Mouse (Mus musculus) hindbrain, embryonic 16.5 days (tissue): ENCODE results near the gene Dtnb. TPM values are rescaled to one million over a fixed set of nuclear protein-coding genes. Genes with fewer than 3 reads are reported as not detected.
A peak's percentile ranks its signal among the peaks of the same experiment; 100 is the strongest.

ENCODE experiments used
- ATAC-seq: fragments of 200-750 bp; cut with Nextera tagmentation; 2 replicates; pipeline ENCODE4 v1.8.0; 2017; ENCODE audit warnings: moderate TSS enrichment, moderate library complexity
- H3K27ac ChIP-seq: fragments of 300-500 bp; sonication (generic); 2 replicates; pipeline ENCODE4 v1.5.1; 2014; ENCODE audit warnings: low read depth, mild to moderate bottlenecking, control low read depth, low read length, moderate library complexity
- H3K27me3 ChIP-seq: fragments of 300-500 bp; sonication (generic); replicated peaks from 2 replicates; pipeline ENCODE4 v1.6.1; 2014; ENCODE audit warnings: low read length; ENCODE audit not compliant: control insufficient read depth, insufficient read depth
- H3K36me3 ChIP-seq: fragments of 300-500 bp; sonication (generic); 2 replicates; pipeline ENCODE4 v1.6.1; 2014; ENCODE audit warnings: mild to moderate bottlenecking, low read length, moderate library complexity, mixed read lengths; ENCODE audit not compliant: control insufficient read depth, insufficient read depth
- H3K4me1 ChIP-seq: fragments of 300-500 bp; sonication (generic); 2 replicates; pipeline ENCODE4 v1.6.1; 2014; ENCODE audit warnings: low read depth, low read length; ENCODE audit not compliant: control insufficient read depth, insufficient read depth
- H3K4me2 ChIP-seq: fragments of 300-500 bp; sonication (generic); 2 replicates; pipeline ENCODE4 v1.6.1; 2014; ENCODE audit warnings: mild to moderate bottlenecking, low read length, control low read depth, moderate library complexity
- H3K4me3 ChIP-seq: fragments of 300-500 bp; sonication (generic); 2 replicates; pipeline ENCODE4 v1.5.1; 2014; ENCODE audit warnings: mild to moderate bottlenecking, low read length, control low read depth, moderate library complexity
- H3K9ac ChIP-seq: fragments of 300-500 bp; sonication (generic); 2 replicates; pipeline ENCODE4 v1.6.1; 2014; ENCODE audit warnings: low read depth, mild to moderate bottlenecking, control low read depth, low read length, moderate library complexity
- H3K9me3 ChIP-seq: fragments of 300-500 bp; sonication (generic); 2 replicates; pipeline ENCODE4 v1.6.1; 2014; ENCODE audit warnings: mild to moderate bottlenecking, low read length, moderate library complexity; ENCODE audit not compliant: control insufficient read depth
- WGBS: fragments of 180-500 bp; shearing (Covaris S2); extraction: QIAGEN DNeasy Blood & Tissue Kit; methylation state at CpG from one replicate; pipeline ENCODE4 v1.1.7; 2014; 5-methylcytosine and 5-hydroxymethylcytosine counted together
- polyA plus RNA-seq: library from polyadenylated mRNA; unstranded; fragments of >200 nt; fragmentation: Nextera tagmentation; extraction: Ambion mirVana; gene quantifications from 2 replicates; pipeline ENCODE4 v1.2.1, GENCODE M21; 2015

The Dtnb gene
- polyA plus RNA-seq, 1 experiment from 2014 or later = 50.6 TPM

DNA sequence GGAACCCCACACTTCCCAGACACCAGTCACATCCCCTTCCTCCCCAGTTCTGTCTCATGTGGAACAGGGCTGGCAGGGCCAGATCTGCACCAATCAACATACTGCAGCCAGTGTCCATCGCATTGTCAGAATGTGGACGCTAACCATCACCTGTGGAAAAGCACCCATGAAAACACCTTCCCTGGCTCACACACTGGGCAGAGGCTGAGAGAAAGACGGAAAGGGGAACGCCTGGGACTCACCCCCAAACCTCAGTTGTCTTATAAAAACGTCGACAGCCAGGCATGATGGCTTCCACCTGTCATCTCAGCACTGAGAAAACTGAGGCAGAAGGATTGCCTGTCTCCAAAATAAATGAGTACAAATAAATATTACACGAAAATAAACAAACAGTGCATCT is 219.1 kb downstream of the Dtnb start:
- 0 out of 2 replicates have a peak overlapping the region, but pooled peaks have one; percentile 19 for H3K27ac ChIP-seq
- no peaks in the 10 kb centered on the region for H3K9me3 ChIP-seq
- H3K27me3 ChIP-seq = no peaks in the 10 kb centered on the region
- H3K4me1 ChIP-seq = peaks cover 2% of the 10 kb centered on the region; the same call in 1 of the 2 replicates
- 0 out of 2 replicates have a peak overlapping the region, but pooled peaks have one; percentile 37 for H3K9ac ChIP-seq
- H3K4me3 ChIP-seq = peak overlapping the region; percentile 37
- H3K36me3 ChIP-seq = no peaks in the 10 kb centered on the region
- WGBS = 52% methylated on average over 7 of the region's 7 CpGs
- peak overlapping the region; percentile 66 for H3K4me2 ChIP-seq
- ATAC-seq = no peak

DNA sequence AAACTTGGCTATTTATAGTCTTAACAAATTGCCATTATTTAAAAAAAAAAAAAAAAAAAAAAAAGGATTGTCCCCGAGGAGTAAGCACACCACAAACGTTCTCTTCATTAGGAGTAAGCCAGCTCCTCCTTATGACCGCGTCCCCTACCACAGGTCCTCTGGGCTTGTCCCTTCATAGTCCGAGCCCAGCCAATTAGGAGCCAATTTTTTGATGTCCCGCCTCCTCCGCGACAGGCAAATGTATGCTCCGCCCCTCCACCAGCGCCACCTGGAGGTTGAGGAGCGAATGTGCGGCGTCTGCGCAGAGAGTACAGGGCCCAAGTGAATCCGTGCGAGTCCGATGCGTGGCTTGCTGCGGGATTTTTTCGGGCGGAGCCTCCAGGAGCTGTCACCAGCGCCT is 219.6 kb downstream of the Dtnb start:
- Histone ChIP-seq H3K27me3 (no peaks in the 10 kb centered on the region), H3K36me3 (no peaks in the 10 kb centered on the region), H3K9me3 (no peaks in the 10 kb centered on the region), H3K9ac (peak overlapping the region; percentile 57; the same call in 1 of the 2 replicates), H3K4me2 (peak overlapping the region; percentile 66), H3K4me1 (peaks cover 2% of the 10 kb centered on the region; the same call in 1 of the 2 replicates), H3K27ac (peak overlapping the region; percentile 68; the same call in 1 of the 2 replicates), H3K4me3 (peak overlapping the region; percentile 37)
- ATAC-seq = peak; percentile 92
- under 1% methylated on average over 22 of the region's 22 CpGs for WGBS

DNA sequence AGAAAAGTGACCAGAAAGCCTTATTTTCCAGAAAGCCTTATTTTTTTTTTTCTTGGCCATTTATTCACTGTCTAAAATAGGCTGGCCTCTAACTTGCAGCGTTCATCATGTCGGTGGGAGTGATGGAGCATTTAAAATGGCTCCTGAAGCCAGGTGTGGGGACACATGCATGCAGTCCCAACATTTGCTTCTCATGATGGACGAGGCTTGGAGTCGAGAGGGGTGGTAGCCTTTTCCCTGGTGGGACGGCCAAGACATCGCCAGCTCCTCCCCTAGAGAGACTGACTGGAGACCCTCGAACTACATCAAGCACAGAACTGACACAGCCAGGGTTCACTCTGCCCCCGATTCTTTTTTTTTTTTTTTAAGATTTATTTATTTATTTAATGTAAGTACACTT is 220.1 kb downstream of the Dtnb start:
- H3K36me3 ChIP-seq = no peaks in the 10 kb centered on the region
- H3K9ac ChIP-seq = peak overlapping the region; percentile 57; the same call in 1 of the 2 replicates
- H3K4me2 ChIP-seq = peak overlapping the region; percentile 66
- peak overlapping the region; percentile 37 for H3K4me3 ChIP-seq
- H3K9me3 ChIP-seq = no peaks in the 10 kb centered on the region
- H3K27ac ChIP-seq = peak overlapping the region; percentile 68
- no peaks in the 10 kb centered on the region for H3K27me3 ChIP-seq
- ATAC-seq = peak; percentile 38
- 20% methylated on average over 8 of the region's 8 CpGs for WGBS
- H3K4me1 ChIP-seq = peaks cover 2% of the 10 kb centered on the region; the same call in 1 of the 2 replicates

DNA sequence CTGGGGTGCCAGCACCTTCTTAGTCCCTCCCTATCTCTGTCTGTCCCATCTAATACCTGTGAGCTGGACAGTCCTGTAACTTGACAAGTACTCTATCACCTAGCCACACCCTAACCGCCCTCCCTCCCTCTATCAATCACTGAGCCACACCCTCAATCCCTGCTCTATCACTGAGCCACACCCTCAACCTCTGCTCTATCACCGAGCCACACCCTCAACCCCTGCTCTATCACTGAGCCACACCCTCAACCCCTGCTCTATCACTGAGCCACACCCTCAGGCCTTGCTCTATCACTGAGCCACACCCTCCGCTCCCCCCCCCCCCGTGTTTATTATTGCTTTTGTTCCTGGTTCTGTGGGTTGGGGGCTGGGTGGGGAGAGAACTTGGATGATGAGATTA is 223.4 kb downstream of the Dtnb start:
- H3K27ac ChIP-seq = no peak overlapping the region
- no peaks in the 10 kb centered on the region for H3K27me3 ChIP-seq
- H3K9ac ChIP-seq = no peak overlapping the region
- no peak overlapping the region for H3K4me2 ChIP-seq
- H3K36me3 ChIP-seq = no peaks in the 10 kb centered on the region
- H3K4me1 ChIP-seq = no peaks in the 10 kb centered on the region; the same call in 1 of the 2 replicates
- H3K9me3 ChIP-seq = no peaks in the 10 kb centered on the region
- WGBS = 19% methylated on average over 3 of the region's 4 CpGs
- no peak overlapping the region for H3K4me3 ChIP-seq
- ATAC-seq = no peak

DNA sequence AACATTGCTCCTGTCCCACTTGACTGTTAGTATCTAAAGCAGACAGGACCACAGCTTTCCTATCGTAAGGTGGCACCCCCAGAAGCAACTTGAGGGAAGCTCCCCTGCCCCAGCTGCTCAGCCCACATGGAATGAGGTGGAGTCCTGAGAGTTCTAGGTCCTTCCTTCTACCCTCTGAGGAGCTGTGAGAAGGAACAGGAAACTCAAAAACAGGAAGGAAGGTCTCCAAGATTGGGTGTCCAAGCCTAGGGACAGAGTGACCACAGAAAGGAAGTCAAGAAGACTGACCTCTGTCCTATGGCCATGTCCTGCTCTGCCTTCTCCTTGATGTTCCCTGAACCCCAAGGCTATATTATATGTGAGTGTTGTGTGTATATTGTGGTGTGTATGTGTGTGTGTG is 227.4 kb downstream of the Dtnb start:
- Histone ChIP-seq H3K27ac (no peak overlapping the region), H3K4me2 (no peak overlapping the region), H3K27me3 (no peaks in the 10 kb centered on the region), H3K4me1 (no peaks in the 10 kb centered on the region), H3K9me3 (no peaks in the 10 kb centered on the region), H3K36me3 (no peaks in the 10 kb centered on the region), H3K9ac (no peak overlapping the region), H3K4me3 (no peak overlapping the region)
- no peak for ATAC-seq
- WGBS = 78% methylated on average over 1 of the region's 1 CpGs

DNA sequence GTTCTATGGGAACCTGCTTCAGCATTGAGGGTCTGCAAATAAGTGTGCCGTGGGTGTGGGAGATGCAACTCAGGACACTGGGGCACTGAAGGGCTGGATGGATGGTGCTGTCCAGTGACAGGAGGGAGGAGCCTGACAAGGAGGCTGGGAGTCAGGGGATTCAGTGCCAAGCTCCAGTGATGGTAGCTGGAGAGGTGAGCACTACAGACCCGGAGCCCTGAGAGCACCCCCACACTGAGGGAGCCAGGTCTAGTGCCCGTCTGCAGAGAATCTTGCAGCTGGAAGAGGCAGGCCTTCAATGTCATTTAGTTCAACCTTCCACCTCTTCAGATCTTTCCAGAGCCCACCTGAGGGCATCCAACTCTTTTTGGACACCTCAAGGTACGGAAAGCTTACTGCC is 233.7 kb downstream of the Dtnb start, which contains the start of gene Dnmt3a:
Dnmt3a (plus strand) TSS at position 156 of the 400 bp plus-strand sequence.
- H3K9me3 ChIP-seq = no peaks in the 10 kb centered on the region
- ATAC-seq = peak; percentile 21; the same call in 1 of the 2 replicates
- peak within 1 kb of the TSS; percentile 82 for H3K4me2 ChIP-seq
- no peaks in the 10 kb centered on the region for H3K27me3 ChIP-seq
- peaks cover 31% of the 10 kb centered on the region for H3K4me1 ChIP-seq
- H3K9ac ChIP-seq = peak within 1 kb of the TSS; percentile 94
- H3K36me3 ChIP-seq = no peaks in the 10 kb centered on the region
- peak within 1 kb of the TSS; percentile 90 for H3K4me3 ChIP-seq
- 26% methylated on average over 4 of the region's 4 CpGs for WGBS
- H3K27ac ChIP-seq = peak within 1 kb of the TSS; percentile 95

DNA sequence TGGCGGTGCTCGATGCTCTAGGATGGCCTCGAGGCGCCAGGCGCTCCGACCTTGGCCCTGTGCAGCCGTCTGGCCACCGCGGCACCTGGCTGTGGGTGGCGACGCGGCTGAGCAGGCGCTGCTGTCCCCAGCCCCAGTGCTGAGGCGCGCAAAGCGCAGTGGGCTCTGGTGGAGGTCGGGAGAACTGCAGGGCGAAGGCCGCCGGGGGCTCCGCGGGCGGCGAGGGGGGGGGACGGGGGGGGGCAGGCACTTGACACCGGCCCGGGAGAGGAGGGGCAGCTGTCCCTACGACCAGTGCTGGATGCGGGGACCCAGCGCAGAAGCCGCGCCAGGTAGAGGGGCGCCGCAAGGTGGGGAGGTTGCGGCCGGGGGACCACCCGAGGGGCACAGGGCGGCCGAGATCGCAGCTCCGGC is 234.1 kb downstream of the Dtnb start:
- under 1% methylated on average over 24 of the region's 41 CpGs for WGBS
- peak overlapping the region; percentile 95 for H3K27ac ChIP-seq
- H3K27me3 ChIP-seq = no peaks in the 10 kb centered on the region
- no peaks in the 10 kb centered on the region for H3K36me3 ChIP-seq
- H3K9ac ChIP-seq = peak overlapping the region; percentile 94
- H3K4me3 ChIP-seq = peak overlapping the region; percentile 90
- H3K4me2 ChIP-seq = peak overlapping the region; percentile 82
- peaks cover 36% of the 10 kb centered on the region for H3K4me1 ChIP-seq
- no peaks in the 10 kb centered on the region for H3K9me3 ChIP-seq
- peak; percentile 82 for ATAC-seq

DNA sequence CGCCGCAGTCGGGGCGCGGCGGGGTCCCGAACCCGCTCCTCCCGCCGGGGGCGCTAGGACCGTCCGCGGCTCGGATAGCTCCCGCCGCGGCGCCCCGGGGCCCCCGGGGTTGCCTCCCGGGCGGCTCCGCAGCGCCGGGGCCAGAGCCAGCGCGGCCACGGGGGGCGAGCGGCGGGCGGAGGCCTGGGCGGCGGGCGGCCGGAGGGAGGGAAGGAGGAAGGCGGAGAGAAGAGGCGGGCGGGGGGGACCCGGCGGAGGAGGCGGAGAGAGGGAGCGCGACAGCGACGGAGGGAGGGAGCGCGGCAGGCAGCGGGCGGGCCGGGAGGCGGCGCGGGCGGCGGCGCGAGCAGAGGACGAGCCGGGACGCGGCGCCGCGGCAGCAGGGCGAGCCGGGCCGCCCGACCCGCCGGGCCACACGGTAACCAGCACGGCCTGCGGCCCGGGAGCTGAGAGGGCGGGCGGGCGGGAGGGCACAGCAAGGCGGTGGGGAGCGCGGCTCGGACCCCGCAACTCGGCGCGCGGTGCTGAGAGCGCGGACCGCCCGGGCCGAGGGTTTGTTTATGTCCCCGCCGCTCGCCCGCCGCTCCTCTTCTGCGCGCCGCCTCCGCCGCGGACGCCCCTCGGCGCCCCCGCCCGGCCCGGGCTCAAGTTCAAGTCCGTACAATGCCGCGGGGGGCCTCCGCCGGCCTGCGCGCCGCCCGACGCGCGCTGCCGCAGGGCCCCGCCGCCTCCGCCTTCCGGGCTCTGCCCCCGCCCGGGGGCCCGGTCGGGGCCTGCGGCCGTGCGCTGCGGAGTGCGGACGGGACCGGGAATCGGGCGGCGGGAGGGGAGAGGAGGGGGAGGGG is 234.7 kb downstream of the Dtnb start:
- 1% methylated on average over 57 of the region's 141 CpGs for WGBS
- peak; percentile 54 for ATAC-seq

More for the DNA sequence above, 234.7 kb downstream of the Dtnb start:
- H3K27me3 ChIP-seq = no peaks in the 10 kb centered on the region
- peaks cover 41% of the 10 kb centered on the region for H3K4me1 ChIP-seq
- no peaks in the 10 kb centered on the region for H3K9me3 ChIP-seq
- peak overlapping the region; percentile 94 for H3K9ac ChIP-seq
- H3K36me3 ChIP-seq = no peaks in the 10 kb centered on the region
- H3K4me2 ChIP-seq = peak overlapping the region; percentile 82
- H3K4me3 ChIP-seq = peak overlapping the region; percentile 90
- peak overlapping the region; percentile 95 for H3K27ac ChIP-seq
